Mouse (Mus musculus) hindbrain, embryonic 16.5 days (tissue): Measurements from ENCODE around the gene Dhrs4. TPM values are rescaled to one million over a fixed set of nuclear protein-coding genes. Genes with fewer than 3 reads are reported as not detected.

ENCODE experiments used
- ATAC-seq: fragments of 200-750 bp; cut with Nextera tagmentation; 2 replicates; pipeline ENCODE4 v1.8.0; 2017; ENCODE audit warnings: moderate TSS enrichment, moderate library complexity
- H3K27ac ChIP-seq: fragments of 300-500 bp; sonication (generic); 2 replicates; pipeline ENCODE4 v1.5.1; 2014; ENCODE audit warnings: low read depth, mild to moderate bottlenecking, control low read depth, low read length, moderate library complexity
- H3K27me3 ChIP-seq: fragments of 300-500 bp; sonication (generic); replicated peaks from 2 replicates; pipeline ENCODE4 v1.6.1; 2014; ENCODE audit warnings: low read length; ENCODE audit not compliant: control insufficient read depth, insufficient read depth
- H3K36me3 ChIP-seq: fragments of 300-500 bp; sonication (generic); 2 replicates; pipeline ENCODE4 v1.6.1; 2014; ENCODE audit warnings: mild to moderate bottlenecking, low read length, moderate library complexity, mixed read lengths; ENCODE audit not compliant: control insufficient read depth, insufficient read depth
- H3K4me1 ChIP-seq: fragments of 300-500 bp; sonication (generic); 2 replicates; pipeline ENCODE4 v1.6.1; 2014; ENCODE audit warnings: low read depth, low read length; ENCODE audit not compliant: control insufficient read depth, insufficient read depth
- H3K4me2 ChIP-seq: fragments of 300-500 bp; sonication (generic); 2 replicates; pipeline ENCODE4 v1.6.1; 2014; ENCODE audit warnings: mild to moderate bottlenecking, low read length, control low read depth, moderate library complexity
- H3K4me3 ChIP-seq: fragments of 300-500 bp; sonication (generic); 2 replicates; pipeline ENCODE4 v1.5.1; 2014; ENCODE audit warnings: mild to moderate bottlenecking, low read length, control low read depth, moderate library complexity
- H3K9ac ChIP-seq: fragments of 300-500 bp; sonication (generic); 2 replicates; pipeline ENCODE4 v1.6.1; 2014; ENCODE audit warnings: low read depth, mild to moderate bottlenecking, control low read depth, low read length, moderate library complexity
- H3K9me3 ChIP-seq: fragments of 300-500 bp; sonication (generic); 2 replicates; pipeline ENCODE4 v1.6.1; 2014; ENCODE audit warnings: mild to moderate bottlenecking, low read length, moderate library complexity; ENCODE audit not compliant: control insufficient read depth
- WGBS: fragments of 180-500 bp; shearing (Covaris S2); extraction: QIAGEN DNeasy Blood & Tissue Kit; methylation state at CpG from one replicate; pipeline ENCODE4 v1.1.7; 2014; 5-methylcytosine and 5-hydroxymethylcytosine counted together
- polyA plus RNA-seq: library from polyadenylated mRNA; unstranded; fragments of >200 nt; fragmentation: Nextera tagmentation; extraction: Ambion mirVana; gene quantifications from 2 replicates; pipeline ENCODE4 v1.2.1, GENCODE M21; 2015

Dhrs4 gene
- polyA plus RNA-seq, 1 experiment from 2014 or later, result 29.5 TPM

- Histone ChIP-seq H3K4me3 (no peak overlapping the region), H3K9me3 (no peaks in the 10 kb centered on the region), H3K9ac (no peak overlapping the region), H3K27ac (no peak overlapping the region), H3K4me2 (no peak overlapping the region), H3K27me3 (no peaks in the 10 kb centered on the region), H3K4me1 (peaks cover 11% of the 10 kb centered on the region), H3K36me3 (peaks cover 23% of the 10 kb centered on the region)
- 70% methylated on average over 17 of the region's 20 CpGs for WGBS
- no peak for ATAC-seq
Observed at GRCm38 (mm10) chr14:55495509-55496240, 17.1 kb downstream of the Dhrs4 start.

- Histone ChIP-seq H3K36me3 (peaks cover 26% of the 10 kb centered on the region), H3K4me2 (no peak overlapping the region), H3K9me3 (no peaks in the 10 kb centered on the region), H3K27me3 (no peaks in the 10 kb centered on the region), H3K4me3 (no peak overlapping the region), H3K9ac (no peak overlapping the region), H3K4me1 (peaks cover 7% of the 10 kb centered on the region), H3K27ac (no peak overlapping the region)
- ATAC-seq, result peak; percentile 28; the same call in 1 of the 2 replicates
- WGBS, result 78% methylated on average over 15 of the region's 16 CpGs
Observed at GRCm38 (mm10) chr14:55496761-55497448, 18.3 kb downstream of the Dhrs4 start.

DNA sequence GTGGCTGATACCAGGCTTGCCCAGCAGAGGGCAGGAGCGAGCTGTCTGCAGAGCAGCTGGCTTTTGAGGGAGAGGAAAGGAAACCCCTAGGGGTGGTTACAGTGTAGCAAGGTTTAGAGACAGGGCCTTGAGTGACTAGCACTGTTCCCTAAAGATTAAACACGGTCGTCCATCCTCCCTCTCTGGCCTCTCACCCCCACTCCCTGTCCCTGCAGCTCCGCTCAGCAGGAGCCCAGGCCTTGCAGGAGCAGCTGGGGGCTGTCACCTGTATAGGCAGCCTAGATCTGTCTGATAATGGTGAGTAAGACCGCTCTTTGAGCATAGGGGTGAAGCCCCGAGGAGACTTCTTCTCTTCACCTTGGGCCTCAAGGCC, 18.9 kb downstream of the Dhrs4 start:
- Histone ChIP-seq H3K27me3 (no peaks in the 10 kb centered on the region), H3K4me1 (peaks cover 3% of the 10 kb centered on the region), H3K36me3 (peaks cover 31% of the 10 kb centered on the region), H3K9ac (peak overlapping the region; percentile 46; the same call in 1 of the 2 replicates), H3K9me3 (no peaks in the 10 kb centered on the region), H3K27ac (no peak overlapping the region), H3K4me2 (no peak overlapping the region), H3K4me3 (no peak overlapping the region)
- peak; percentile 62 for ATAC-seq
- WGBS, result 32% methylated on average over 6 of the region's 6 CpGs

DNA sequence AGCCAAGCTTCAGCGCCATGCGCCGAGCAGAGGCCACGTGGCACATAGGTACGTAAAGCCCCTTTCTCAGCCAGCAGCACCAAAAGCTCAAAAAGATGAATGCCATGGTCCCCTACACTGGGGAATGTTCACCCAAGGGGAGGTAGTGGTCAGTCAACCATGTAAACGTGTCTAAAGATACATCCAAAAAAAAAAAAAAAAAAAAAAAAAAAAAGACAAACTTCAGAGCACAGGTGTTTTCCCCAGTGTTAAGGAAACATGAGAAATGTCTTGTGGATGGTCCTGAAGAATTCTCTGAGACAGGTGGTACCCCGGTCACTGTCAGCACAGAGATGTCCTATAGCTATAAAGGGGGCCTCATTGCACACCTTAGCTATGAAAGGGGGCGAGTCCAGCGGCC, 27.1 kb downstream of the Dhrs4 start:
- Histone ChIP-seq H3K36me3 (peaks cover 15% of the 10 kb centered on the region), H3K9me3 (no peaks in the 10 kb centered on the region), H3K27ac (no peak overlapping the region), H3K4me2 (no peak overlapping the region), H3K9ac (no peak overlapping the region), H3K27me3 (no peaks in the 10 kb centered on the region), H3K4me1 (peaks cover under 1% of the 10 kb centered on the region; the same call in 1 of the 2 replicates), H3K4me3 (no peak overlapping the region)
- 87% methylated on average over 9 of the region's 9 CpGs for WGBS
- ATAC-seq, result no peak

DNA sequence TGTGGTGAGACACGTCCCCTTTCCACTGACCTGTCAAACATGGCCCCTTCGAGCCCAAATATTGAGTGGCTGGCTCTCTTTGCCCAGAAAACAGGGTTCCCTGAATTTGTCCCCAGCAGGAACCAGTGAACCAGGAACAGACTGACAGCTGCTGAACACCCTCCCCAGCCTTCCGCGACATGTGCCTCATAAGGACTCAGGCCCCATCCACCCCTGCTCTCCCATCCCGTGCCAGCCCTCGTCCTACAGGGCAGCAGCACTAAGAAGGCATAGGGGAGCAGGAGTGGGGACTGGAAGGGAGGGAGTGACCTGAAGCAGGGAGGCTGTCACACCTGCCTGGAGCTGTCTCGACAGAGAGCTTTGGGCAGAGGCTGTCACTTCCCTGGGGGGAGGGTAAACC, 29.2 kb downstream of the Dhrs4 start:
- Histone ChIP-seq H3K9me3 (no peaks in the 10 kb centered on the region), H3K4me1 (peaks cover 5% of the 10 kb centered on the region; the same call in 1 of the 2 replicates), H3K9ac (no peak overlapping the region), H3K27ac (no peak overlapping the region), H3K4me2 (no peak overlapping the region), H3K27me3 (no peaks in the 10 kb centered on the region), H3K36me3 (peaks cover 8% of the 10 kb centered on the region), H3K4me3 (no peak overlapping the region)
- WGBS, result 41% methylated on average over 7 of the region's 7 CpGs
- no peak for ATAC-seq

DNA sequence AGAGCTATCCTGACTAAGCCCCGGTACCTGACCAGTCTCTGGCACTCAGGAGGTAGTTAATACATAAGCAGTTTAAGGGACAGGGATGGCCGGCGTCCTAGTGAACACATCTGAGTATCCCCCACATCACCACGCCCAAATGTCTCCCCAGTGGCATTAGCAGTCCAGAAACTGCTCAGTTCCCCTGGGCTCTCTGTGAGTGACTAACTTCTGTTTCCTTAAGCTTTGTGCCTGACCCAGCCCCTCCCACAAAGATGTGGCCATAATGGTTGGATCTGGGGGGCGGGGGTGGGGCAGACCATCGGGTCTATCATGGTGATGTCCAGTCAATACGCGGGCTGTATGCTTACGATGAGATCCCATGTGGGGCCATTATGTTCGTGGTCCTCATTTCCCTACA, 31.0 kb downstream of the Dhrs4 start:
- H3K4me2 ChIP-seq, result no peak overlapping the region
- no peak overlapping the region for H3K4me3 ChIP-seq
- H3K9ac ChIP-seq, result no peak overlapping the region
- H3K27ac ChIP-seq, result no peak overlapping the region
- no peak for ATAC-seq
- WGBS, result 74% methylated on average over 10 of the region's 10 CpGs
- no peaks in the 10 kb centered on the region for H3K9me3 ChIP-seq
- peaks cover 8% of the 10 kb centered on the region for H3K36me3 ChIP-seq
- H3K4me1 ChIP-seq, result peaks cover 5% of the 10 kb centered on the region; the same call in 1 of the 2 replicates
- no peaks in the 10 kb centered on the region for H3K27me3 ChIP-seq

- Histone ChIP-seq H3K36me3 (peaks cover 8% of the 10 kb centered on the region), H3K27ac (no peak within 1 kb of the TSS), H3K4me3 (no peak within 1 kb of the TSS; the same call in 1 of the 2 replicates), H3K4me1 (peaks cover 5% of the 10 kb centered on the region; the same call in 1 of the 2 replicates), H3K27me3 (no peaks in the 10 kb centered on the region), H3K4me2 (peak within 1 kb of the TSS; percentile 23; the same call in 1 of the 2 replicates), H3K9me3 (no peaks in the 10 kb centered on the region), H3K9ac (peak within 1 kb of the TSS; percentile 55)
- peak; percentile 22; the same call in 1 of the 2 replicates for ATAC-seq
- 71% methylated on average over 21 of the region's 22 CpGs for WGBS
Observed at GRCm38 (mm10) chr14:55510125-55510731, 31.7 kb downstream of the Dhrs4 start, which contains the start of gene Cpne6. Gene Cpne6, plus strand, starts transcription at chr14:55510445.

DNA sequence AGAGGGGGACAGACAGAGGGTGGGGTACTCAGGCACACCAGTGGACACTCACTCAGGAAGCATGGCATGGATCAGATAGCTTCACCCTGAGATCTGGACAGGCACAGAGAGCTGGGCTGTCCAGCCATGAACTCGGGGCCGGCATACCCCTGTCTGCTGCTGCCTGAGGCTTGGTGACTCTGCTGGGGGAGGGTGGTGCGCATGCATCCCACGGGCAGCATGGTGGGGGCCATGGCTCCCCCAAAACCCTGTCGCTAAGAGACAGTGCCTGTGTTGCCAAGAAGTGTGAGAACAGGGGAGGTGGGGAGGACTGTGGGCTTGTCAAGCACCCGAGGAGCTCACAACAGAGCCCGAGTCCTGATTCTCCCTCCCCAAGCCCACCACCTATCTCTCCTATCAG, 32.5 kb downstream of the Dhrs4 start:
- peak; percentile 63 for ATAC-seq
- H3K9ac ChIP-seq, result peak overlapping the region; percentile 55; the same call in 1 of the 2 replicates
- no peak overlapping the region for H3K27ac ChIP-seq
- H3K9me3 ChIP-seq, result no peaks in the 10 kb centered on the region
- no peaks in the 10 kb centered on the region for H3K27me3 ChIP-seq
- peak overlapping the region; percentile 23; the same call in 1 of the 2 replicates for H3K4me2 ChIP-seq
- 46% methylated on average over 7 of the region's 7 CpGs for WGBS
- H3K4me3 ChIP-seq, result no peak overlapping the region; the same call in 1 of the 2 replicates
- peaks cover 8% of the 10 kb centered on the region for H3K36me3 ChIP-seq
- H3K4me1 ChIP-seq, result peaks cover 5% of the 10 kb centered on the region; the same call in 1 of the 2 replicates

DNA sequence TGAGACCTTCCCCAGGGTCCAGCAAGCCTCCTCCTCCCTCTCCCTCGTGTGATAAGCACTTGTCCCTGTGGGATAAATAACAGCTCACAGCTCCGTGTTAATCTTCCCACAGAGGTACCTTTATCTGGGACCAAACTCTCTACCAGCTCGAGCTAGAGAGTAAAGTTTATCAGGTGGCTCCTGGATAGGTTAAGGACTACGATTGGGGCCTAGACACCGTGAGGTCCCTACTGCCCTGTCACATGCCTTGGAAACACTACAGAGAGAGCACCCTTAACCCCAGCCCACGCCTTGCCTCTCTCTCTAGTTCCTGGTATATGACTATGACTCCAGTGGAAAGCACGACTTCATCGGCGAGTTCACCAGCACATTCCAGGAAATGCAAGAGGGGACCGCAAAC, 35.4 kb downstream of the Dhrs4 start:
- 68% methylated on average over 10 of the region's 10 CpGs for WGBS
- no peak overlapping the region for H3K9ac ChIP-seq
- no peaks in the 10 kb centered on the region for H3K9me3 ChIP-seq
- ATAC-seq, result no peak
- H3K27me3 ChIP-seq, result no peaks in the 10 kb centered on the region
- no peak overlapping the region for H3K4me3 ChIP-seq
- no peak overlapping the region for H3K4me2 ChIP-seq
- H3K36me3 ChIP-seq, result no peaks in the 10 kb centered on the region
- no peak overlapping the region for H3K27ac ChIP-seq
- peaks cover 7% of the 10 kb centered on the region for H3K4me1 ChIP-seq
